Mouse (Mus musculus): ENCODE results near the gene Rab27a. TPM values are rescaled to one million over a fixed set of nuclear protein-coding genes. Genes with fewer than 3 reads are reported as not detected.
"Not testable (repeated sequence)": the region's sequence is repeated elsewhere in the genome, so short reads cannot be mapped to it uniquely, and the experiment has no call there.

Gene Rab27a
- total RNA-seq, 2 experiments from 2014 or later, result 8.3 to 9.1 TPM

GRCm38 (mm10) chr9:73089222-73089920 is 44.7 kb downstream of the Rab27a start:
- DNase-seq (ENCODE audit: low spot score in 2 of 2), result no peak

- no peak for DNase-seq (ENCODE audit: low spot score in 2 of 2)
These were observed 45.5 kb downstream of the Rab27a start for GRCm38 (mm10) chr9:73090121-73090520.

DNA sequence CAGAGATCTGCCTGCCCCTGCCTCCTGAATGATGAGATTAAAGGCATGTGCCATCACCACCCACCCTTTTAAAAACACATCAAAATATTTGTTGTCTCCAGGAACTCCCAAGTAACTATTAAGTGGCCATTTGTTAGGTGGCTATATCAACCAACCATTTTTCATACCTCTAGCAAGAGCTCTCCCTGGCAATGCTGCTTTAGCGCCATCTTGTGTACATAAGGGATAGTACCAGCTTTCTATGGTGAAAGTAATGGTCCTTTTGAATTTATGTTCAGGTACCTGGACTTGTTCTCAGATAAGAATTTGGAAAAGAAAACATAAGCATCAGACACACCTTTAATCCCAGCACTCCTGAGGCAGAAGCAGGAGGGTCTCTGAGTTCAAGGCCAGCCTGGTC is 47.1 kb downstream of the Rab27a start:
- DNase-seq (ENCODE audit: low spot score in 2 of 2), result peak; percentile 28 to 75

DNA sequence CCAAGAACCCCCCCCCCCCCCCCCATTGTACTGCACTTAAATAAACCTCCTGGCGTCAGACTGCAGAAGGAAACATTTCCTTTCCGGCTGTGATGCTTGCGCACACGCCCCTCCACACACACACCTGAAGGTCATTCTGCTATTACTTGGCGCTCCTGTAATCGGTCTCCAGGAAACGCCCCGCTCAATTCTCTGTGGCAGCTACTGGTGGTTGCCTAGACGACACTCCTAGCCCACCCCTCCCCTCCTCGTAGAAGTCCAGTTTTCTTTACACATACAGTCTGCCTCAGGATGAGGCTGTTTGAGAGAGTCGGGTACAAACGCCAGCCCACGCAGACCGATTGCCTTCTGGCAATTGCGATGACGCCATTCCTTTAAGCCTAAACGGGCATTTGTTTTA is 49.9 kb downstream of the Rab27a start:
- no peak for DNase-seq (ENCODE audit: low spot score in 2 of 2)

- no peak for DNase-seq (ENCODE audit: low spot score in 2 of 2)
These were observed 53.2 kb downstream of the Rab27a start for GRCm38 (mm10) chr9:73097898-73098297.

GRCm38 (mm10) chr9:73101536-73101935 is 56.9 kb downstream of the Rab27a start, which contains the start of gene Khdc3:
Khdc3 (plus strand) TSS chr9:73101836.
- no peak for DNase-seq (ENCODE audit: low spot score in 2 of 2)

DNA sequence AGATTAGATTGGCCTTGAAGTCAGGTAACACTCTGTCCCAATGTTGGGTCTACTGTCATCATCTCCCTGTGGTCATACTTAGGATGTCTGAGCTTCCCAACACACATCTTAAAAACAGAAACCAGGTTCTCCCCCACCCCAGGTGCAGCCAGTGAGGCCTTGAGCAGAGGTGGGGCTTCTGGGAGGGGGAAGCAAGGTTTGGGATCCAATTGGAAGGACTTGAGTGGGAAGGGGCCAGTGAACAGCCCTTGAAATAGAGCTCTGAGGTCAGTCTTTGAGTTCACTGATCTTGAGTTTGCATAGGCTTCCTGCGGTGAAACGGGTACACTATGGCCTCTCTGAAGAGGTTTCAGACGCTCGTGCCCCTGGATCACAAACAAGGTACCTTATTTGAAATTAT is 57.5 kb downstream of the Rab27a start, which contains the start of gene Gm20509:
Gene Gm20509, plus strand, starts transcription at position 290 of the 400 bp plus-strand sequence.
- no peak for DNase-seq (ENCODE audit: low spot score in 2 of 2)

DNA sequence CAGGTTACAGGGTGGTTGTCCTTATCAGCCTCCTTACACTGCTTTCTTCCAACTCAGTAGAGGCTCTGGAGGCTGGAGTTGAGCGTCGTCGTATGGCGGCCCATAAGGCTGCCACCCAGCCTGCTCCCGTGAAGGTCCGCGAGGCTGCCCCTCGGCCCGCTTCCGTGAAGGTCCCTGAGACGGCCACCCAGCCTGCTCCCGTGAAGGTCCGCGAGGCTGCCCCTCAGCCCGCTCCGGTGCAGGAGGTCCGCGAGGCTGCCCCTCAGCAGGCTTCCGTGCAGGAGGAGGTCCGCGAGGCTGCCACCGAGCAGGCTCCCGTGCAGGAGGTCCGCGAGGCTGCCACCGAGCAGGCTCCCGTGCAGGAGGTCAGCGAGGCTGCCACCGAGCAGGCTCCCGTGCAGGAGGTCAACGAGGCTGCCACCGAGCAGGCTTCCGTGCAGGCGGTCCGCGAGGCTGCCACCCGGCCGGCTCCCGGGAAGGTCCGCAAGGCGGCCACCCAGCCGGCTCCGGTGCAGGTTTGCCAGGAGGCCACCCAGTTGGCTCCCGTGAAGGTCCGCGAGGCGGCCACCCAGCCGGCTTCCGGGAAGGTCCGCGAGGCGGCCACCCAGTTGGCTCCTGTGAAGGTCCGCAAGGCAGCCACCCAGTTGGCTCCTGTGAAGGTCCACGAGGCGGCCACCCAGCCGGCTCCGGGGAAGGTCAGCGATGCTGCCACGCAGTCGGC is 58.7 kb downstream of the Rab27a start:
- peak in 1 of 2 experiments; percentile 47 for DNase-seq (ENCODE audit: low spot score in 2 of 2)

DNA sequence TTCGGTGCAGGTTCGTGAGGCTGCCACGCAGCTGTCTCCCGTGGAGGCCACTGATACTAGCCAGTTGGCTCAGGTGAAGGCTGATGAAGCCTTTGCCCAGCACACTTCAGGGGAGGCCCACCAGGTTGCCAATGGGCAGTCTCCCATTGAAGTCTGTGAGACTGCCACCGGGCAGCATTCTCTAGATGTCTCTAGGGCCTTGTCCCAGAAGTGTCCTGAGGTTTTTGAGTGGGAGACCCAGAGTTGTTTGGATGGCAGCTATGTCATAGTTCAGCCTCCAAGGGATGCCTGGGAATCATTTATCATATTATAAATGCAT is 59.2 kb downstream of the Rab27a start:
- DNase-seq (ENCODE audit: low spot score in 2 of 2), result no peak

GRCm38 (mm10) chr9:73105141-73105540 is 60.5 kb downstream of the Rab27a start:
- DNase-seq (ENCODE audit: low spot score in 2 of 2), result no peak

GRCm38 (mm10) chr9:73105771-73106170 is 61.1 kb downstream of the Rab27a start:
- no peak for DNase-seq (ENCODE audit: low spot score in 2 of 2)

- DNase-seq (ENCODE audit: low spot score in 2 of 2), result peak; percentile 79 to 94
These were observed 68.6 kb downstream of the Rab27a start, which contains the start of gene Rsl24d1 for GRCm38 (mm10) chr9:73112919-73113906. Rsl24d1 (plus strand) TSS chr9:73113426.

DNA sequence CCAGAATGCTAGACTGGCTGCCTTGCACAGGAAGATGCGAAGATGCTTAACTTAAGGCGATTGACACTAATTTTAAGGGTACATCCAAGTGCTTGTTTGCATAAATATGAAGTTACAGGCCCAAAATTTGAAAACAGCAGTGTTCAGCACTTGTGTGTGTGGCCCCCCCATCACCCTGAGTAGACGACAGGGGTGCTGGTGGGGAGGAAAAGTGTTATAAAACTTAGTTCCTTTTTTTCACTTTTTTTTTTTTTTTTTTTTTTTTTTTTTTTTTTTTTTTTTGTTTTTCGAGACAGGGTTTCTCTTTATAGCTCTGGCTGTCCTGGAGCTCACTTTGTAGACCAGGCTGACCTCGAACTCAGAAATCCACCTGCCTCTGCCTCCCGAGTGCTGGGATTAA is 72.0 kb downstream of the Rab27a start:
- DNase-seq (ENCODE audit: low spot score in 2 of 2), result not testable (repeated sequence)

GRCm38 (mm10) chr9:73118012-73118411 is 73.4 kb downstream of the Rab27a start:
- no peak for DNase-seq (ENCODE audit: low spot score in 2 of 2)

DNA sequence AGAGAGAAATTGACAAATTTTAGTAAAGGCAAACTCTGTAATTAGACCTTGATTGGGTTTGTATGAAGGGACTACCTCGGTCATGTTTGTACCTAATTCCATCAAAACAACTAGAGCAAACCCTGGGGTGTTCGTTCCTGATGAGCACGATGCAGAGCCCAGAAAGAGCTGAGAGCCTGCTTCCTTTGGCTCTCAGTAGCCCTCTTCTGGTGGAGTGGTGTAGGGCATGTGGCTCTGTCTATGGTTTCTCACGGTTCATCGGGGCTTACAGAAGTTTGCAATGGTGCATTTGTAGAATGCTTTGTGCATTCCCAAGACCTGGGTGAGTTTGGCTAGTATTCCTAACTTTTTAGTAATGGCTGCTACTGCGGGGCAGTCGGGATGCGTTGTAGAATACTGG is 77.1 kb downstream of the Rab27a start:
- no peak for DNase-seq (ENCODE audit: low spot score in 2 of 2)

- no peak for DNase-seq (ENCODE audit: low spot score in 2 of 2)
These were observed 80.5 kb downstream of the Rab27a start for GRCm38 (mm10) chr9:73125043-73125570.

DNA sequence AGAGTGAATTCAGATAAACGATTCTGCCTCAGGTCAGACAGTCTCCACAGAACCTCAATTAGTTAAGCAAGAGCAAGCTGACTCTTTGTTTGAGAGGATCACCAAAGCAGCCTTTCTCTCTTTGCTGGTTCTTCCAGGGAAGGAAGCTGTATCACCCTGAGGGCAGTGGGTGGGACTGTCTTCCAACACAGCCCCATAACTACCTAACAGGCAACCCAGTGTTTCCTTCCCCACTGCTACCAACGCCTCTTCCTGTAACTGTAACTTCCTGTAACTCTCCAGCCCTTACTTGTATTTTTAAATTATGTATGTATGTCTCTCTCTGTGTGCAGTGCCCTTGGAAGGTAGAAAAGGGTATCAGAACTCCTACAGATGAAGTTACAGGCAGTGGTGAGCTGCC is 82.8 kb downstream of the Rab27a start:
- DNase-seq (ENCODE audit: low spot score in 2 of 2), result no peak

DNA sequence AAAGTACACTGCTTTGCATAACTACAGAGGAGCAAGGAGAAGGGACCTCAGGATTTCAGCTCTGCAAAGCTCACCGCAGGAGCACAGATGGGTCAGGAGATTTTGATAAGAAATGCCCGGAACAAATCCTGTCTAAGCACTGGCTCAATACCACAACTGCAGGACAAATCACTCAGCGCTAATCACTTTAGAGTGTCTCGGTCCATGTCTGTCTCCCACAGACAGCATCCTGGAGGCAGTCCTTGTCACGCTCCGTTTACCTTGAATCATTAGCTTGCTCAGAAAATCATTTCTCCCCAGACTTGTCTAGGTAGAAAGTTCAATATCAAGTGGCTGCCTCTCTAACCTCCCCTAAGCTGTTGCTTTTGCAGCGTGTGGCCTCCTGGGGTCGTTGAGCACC is 85.2 kb downstream of the Rab27a start:
- DNase-seq (ENCODE audit: low spot score in 2 of 2), result no peak

- DNase-seq (ENCODE audit: low spot score in 2 of 2), result no peak
These were observed 85.9 kb downstream of the Rab27a start for GRCm38 (mm10) chr9:73130529-73130928.

DNA sequence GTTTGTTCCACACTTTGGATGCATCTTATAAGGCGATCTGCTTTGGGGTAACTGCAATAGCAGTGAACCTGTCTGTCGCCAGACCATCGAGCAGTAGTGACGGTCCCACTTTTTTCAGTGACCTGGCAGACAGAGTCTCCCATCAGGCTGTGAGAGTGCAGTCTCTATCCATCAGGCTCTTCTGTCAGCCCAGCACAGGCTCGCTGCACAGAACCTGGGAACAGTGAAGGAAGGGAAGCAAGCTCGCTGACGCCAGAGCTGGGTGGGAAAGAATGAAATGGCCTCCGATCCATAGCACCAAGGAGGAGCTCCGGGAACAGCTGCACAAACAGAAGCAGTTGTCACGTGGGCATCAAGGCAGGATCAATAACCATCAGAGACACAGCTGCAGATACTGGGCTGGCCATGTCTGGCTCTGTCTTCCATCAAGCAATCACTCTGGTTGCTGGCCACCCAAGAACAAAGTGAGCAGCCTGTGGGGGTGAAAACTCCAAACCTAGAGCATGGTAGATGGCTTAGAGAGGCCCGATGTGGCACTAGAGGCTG is 92.8 kb downstream of the Rab27a start:
- no peak for DNase-seq (ENCODE audit: low spot score in 2 of 2)
